In the genomic region with DNA sequence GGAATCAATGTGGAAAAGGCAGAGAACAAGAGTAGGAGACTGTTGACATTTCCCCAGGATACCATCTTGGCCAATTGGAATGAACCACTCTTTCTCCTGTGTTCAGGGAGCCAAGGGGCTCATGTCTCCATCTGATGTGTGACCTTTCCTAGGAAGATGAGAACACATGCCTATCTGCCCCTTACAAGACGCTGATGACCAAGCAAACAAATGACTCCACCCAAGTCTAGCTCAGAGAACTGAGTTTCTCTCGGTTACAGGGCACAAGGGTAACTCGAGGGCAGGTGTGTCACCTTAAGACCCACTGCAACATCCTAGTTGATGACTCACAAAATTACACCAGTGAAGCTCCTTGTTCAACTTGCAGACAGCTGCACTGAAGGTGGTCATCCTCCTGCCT, we compare ENCODE assay signal across 15 mouse cellular contexts.
"Had no signal": no experiment of that assay in that cellular context is flagged by ENCODE, and none has a peak within 500 bp of the region (broad histone marks: within the 10 kb centered on the region; RNA-seq: fewer than 3 reads in every experiment).

No protein-coding gene starts in this region.

- H3K4me3 ChIP-seq: kidney, embryonic 15.5 days; limb, embryonic 15.5 days; midbrain, embryonic 10.5 days; myocyte; neural tube, embryonic 15.5 days had no signal

- H3K27ac ChIP-seq: kidney, embryonic 15.5 days; limb, embryonic 15.5 days; midbrain, embryonic 10.5 days; neural tube, embryonic 15.5 days; stomach, postnatal 0 days had no signal

- H3K36me3 ChIP-seq: kidney, embryonic 15.5 days; limb, embryonic 15.5 days; midbrain, embryonic 10.5 days; neural tube, embryonic 15.5 days had no signal

- H3K4me1 ChIP-seq: kidney, embryonic 15.5 days; limb, embryonic 15.5 days; neural tube, embryonic 15.5 days had no signal

- H3K4me2 ChIP-seq: kidney, embryonic 15.5 days; limb, embryonic 15.5 days; lung, embryonic 14.5 days; neural tube, embryonic 15.5 days had no signal

- H3K9me3 ChIP-seq: kidney, embryonic 15.5 days; limb, embryonic 15.5 days; midbrain, embryonic 10.5 days; neural tube, embryonic 15.5 days had no signal

- DNase-seq: kidney, adult 2 months; kidney, postnatal 25 days; lung, embryonic 14.5 days; lung, postnatal 10 days; lung, postnatal 4 days; midbrain, embryonic 14.5 days; right cerebral cortex, adult 18-20 months; right cerebral cortex, postnatal 25 days; thymus, postnatal 4 days had no signal

- H3K27me3 ChIP-seq: kidney, embryonic 15.5 days; limb, embryonic 15.5 days; neural tube, embryonic 15.5 days had no signal

- H3K9ac ChIP-seq: kidney, embryonic 15.5 days; limb, embryonic 15.5 days; lung, embryonic 14.5 days; neural tube, embryonic 15.5 days had no signal
